Mouse (Mus musculus) ES-Bruce4 (cell line): ENCODE measurements around the gene Fhit. TPM values are rescaled to one million over a fixed set of nuclear protein-coding genes. Genes with fewer than 3 reads are reported as not detected.

ENCODE experiments used
- H3K27ac ChIP-seq: 2 replicates; pipeline ENCODE4 v1.5.1; 2012; ENCODE audit warnings: low read length, inconsistent platforms; ENCODE audit not compliant: insufficient read depth
- H3K27me3 ChIP-seq: 2 replicates; pipeline ENCODE4 v1.6.1; 2012; ENCODE audit warnings: mild to moderate bottlenecking, low read length, inconsistent platforms; ENCODE audit not compliant: control insufficient read depth, poor library complexity, insufficient read depth, severe bottlenecking
- H3K36me3 ChIP-seq: 2 replicates; pipeline ENCODE4 v1.6.1; 2012; ENCODE audit warnings: inconsistent platforms, mild to moderate bottlenecking, low read length, moderate library complexity; ENCODE audit not compliant: control insufficient read depth, poor library complexity, insufficient read depth, severe bottlenecking
- H3K4me1 ChIP-seq: one replicate; pipeline ENCODE4 v1.8.1; 2011; ENCODE audit warnings: low read length; ENCODE audit not compliant: control insufficient read depth, insufficient read depth
- H3K4me3 ChIP-seq: 2 replicates; pipeline ENCODE4 v1.5.1; 2011; ENCODE audit warnings: low read depth, mild to moderate bottlenecking, low read length
- H3K9ac ChIP-seq: 2 replicates; pipeline ENCODE4 v1.6.1; 2012; ENCODE audit warnings: low read depth, mild to moderate bottlenecking, inconsistent platforms; ENCODE audit not compliant: poor library complexity, severe bottlenecking
- H3K9me3 ChIP-seq: replicated peaks from 2 replicates; pipeline ENCODE4 v1.6.1; 2012; ENCODE audit warnings: mild to moderate bottlenecking, low read length, inconsistent platforms; ENCODE audit not compliant: control insufficient read depth, poor library complexity, insufficient read depth, severe bottlenecking
- CTCF ChIP-seq: IDR thresholded peaks from one replicate; pipeline ENCODE4 v1.8.1; 2011; ENCODE audit warnings: low read depth, low read length
- EP300 ChIP-seq: IDR thresholded peaks from 2 replicates; pipeline ENCODE4 v1.6.1; 2011; ENCODE audit warnings: low read depth, low read length; ENCODE audit not compliant: insufficient read depth
- POLR2A ChIP-seq: IDR thresholded peaks from one replicate; pipeline ENCODE4 v1.8.1; 2011; ENCODE audit warnings: low read length; ENCODE audit not compliant: insufficient read depth
- polyA plus RNA-seq: library from polyadenylated mRNA; stranded (reverse); fragments of >200 nt; gene quantifications from 2 replicates; pipeline ENCODE4 v1.2.4, GENCODE M21; 2011; ENCODE audit warnings: low read depth; ENCODE audit not compliant: missing spikeins, insufficient read depth, insufficient read length

Fhit gene
- polyA plus RNA-seq, 1 experiment, result not detected

- no peak for TF ChIP-seq POLR2A
- TF ChIP-seq CTCF, result no peak
- TF ChIP-seq EP300, result no peak
- Histone ChIP-seq H3K9ac (no peak overlapping the region), H3K4me3 (no peak overlapping the region), H3K36me3 (no peaks in the 10 kb centered on the region), H3K9me3 (no peaks in the 10 kb centered on the region), H3K4me1 (no peaks in the 10 kb centered on the region), H3K27me3 (no peaks in the 10 kb centered on the region), H3K27ac (no peak overlapping the region)
Observed at GRCm38 (mm10) chr14:10824819-10825218, 337.0 kb downstream of the Fhit start.

- TF ChIP-seq EP300, result no peak
- no peak for TF ChIP-seq POLR2A
- no peak for TF ChIP-seq CTCF
- no peaks in the 10 kb centered on the region for H3K27me3 ChIP-seq
- no peak overlapping the region for H3K4me3 ChIP-seq
- H3K27ac ChIP-seq, result no peak overlapping the region
- no peak overlapping the region for H3K9ac ChIP-seq
- H3K36me3 ChIP-seq, result no peaks in the 10 kb centered on the region
- H3K4me1 ChIP-seq, result no peaks in the 10 kb centered on the region
- H3K9me3 ChIP-seq, result no peaks in the 10 kb centered on the region; the same call in 1 of the 2 replicates
Observed at GRCm38 (mm10) chr14:10813551-10813950, 348.3 kb downstream of the Fhit start.

- TF ChIP-seq CTCF (no peak), EP300 (no peak), POLR2A (no peak)
- Histone ChIP-seq H3K36me3 (no peaks in the 10 kb centered on the region), H3K4me1 (no peaks in the 10 kb centered on the region), H3K4me3 (no peak overlapping the region), H3K9ac (no peak overlapping the region), H3K27ac (no peak overlapping the region), H3K9me3 (no peaks in the 10 kb centered on the region), H3K27me3 (no peaks in the 10 kb centered on the region)
Observed at GRCm38 (mm10) chr14:10798489-10799180, 363.2 kb downstream of the Fhit start.

- Histone ChIP-seq H3K27ac (no peak overlapping the region), H3K9ac (no peak overlapping the region), H3K27me3 (no peaks in the 10 kb centered on the region), H3K4me3 (no peak overlapping the region), H3K9me3 (no peaks in the 10 kb centered on the region), H3K4me1 (no peaks in the 10 kb centered on the region), H3K36me3 (no peaks in the 10 kb centered on the region)
- TF ChIP-seq CTCF (no peak), EP300 (no peak), POLR2A (no peak)
Observed at GRCm38 (mm10) chr14:10797595-10797994, 364.2 kb downstream of the Fhit start.

- no peaks in the 10 kb centered on the region for H3K9me3 ChIP-seq
- no peak overlapping the region for H3K4me3 ChIP-seq
- H3K27me3 ChIP-seq, result no peaks in the 10 kb centered on the region
- H3K36me3 ChIP-seq, result no peaks in the 10 kb centered on the region
- H3K4me1 ChIP-seq, result no peaks in the 10 kb centered on the region
- H3K27ac ChIP-seq, result no peak overlapping the region
- H3K9ac ChIP-seq, result no peak overlapping the region
- TF ChIP-seq EP300, result no peak
- TF ChIP-seq POLR2A, result no peak
- TF ChIP-seq CTCF, result no peak
Observed at GRCm38 (mm10) chr14:10795498-10796075, 366.2 kb downstream of the Fhit start.

GRCm38 (mm10) chr14:10783929-10784328, 377.9 kb downstream of the Fhit start:
- Histone ChIP-seq H3K27ac (no peak overlapping the region), H3K9ac (no peak overlapping the region), H3K4me3 (no peak overlapping the region), H3K4me1 (no peaks in the 10 kb centered on the region), H3K36me3 (no peaks in the 10 kb centered on the region), H3K27me3 (no peaks in the 10 kb centered on the region), H3K9me3 (no peaks in the 10 kb centered on the region)
- no peak for TF ChIP-seq POLR2A
- TF ChIP-seq EP300, result no peak
